Mouse (Mus musculus) stomach, postnatal 0 days (tissue): ENCODE results near the gene Rab8b. TPM values are rescaled to one million over a fixed set of nuclear protein-coding genes. Genes with fewer than 3 reads are reported as not detected.
A peak's percentile ranks its signal among the peaks of the same experiment; 100 is the strongest.

ENCODE experiments used
- ATAC-seq: fragments of 200-750 bp; cut with Nextera tagmentation; 2 replicates; pipeline ENCODE4 v1.8.0; 2017; ENCODE audit not compliant: low FRiP score, low TSS enrichment
- DNase-seq: peaks from one replicate; pipeline ENCODE4 v3.0.0-alpha.2; 2016; ENCODE audit warnings: low spot score
- H3K27ac ChIP-seq: fragments of 300-500 bp; sonication (generic); replicated peaks from 2 replicates; pipeline ENCODE4 v1.5.1; 2014; ENCODE audit warnings: mild to moderate bottlenecking, control low read depth
- H3K27me3 ChIP-seq: fragments of 300-500 bp; sonication (generic); 2 replicates; pipeline ENCODE4 v1.6.1; 2014; ENCODE audit warnings: low read length; ENCODE audit not compliant: control insufficient read depth, insufficient read depth
- H3K36me3 ChIP-seq: fragments of 300-500 bp; sonication (generic); 2 replicates; pipeline ENCODE4 v1.6.1; 2014; ENCODE audit warnings: low read length, mixed read lengths; ENCODE audit not compliant: control insufficient read depth, insufficient read depth
- H3K4me1 ChIP-seq: fragments of 300-500 bp; sonication (generic); replicated peaks from 2 replicates; pipeline ENCODE4 v1.6.1; 2014; ENCODE audit warnings: antibody characterized with exemption; ENCODE audit not compliant: control insufficient read depth, insufficient read depth
- H3K4me2 ChIP-seq: fragments of 300-500 bp; sonication (generic); replicated peaks from 2 replicates; pipeline ENCODE4 v1.6.1; 2014; ENCODE audit warnings: low read depth, mild to moderate bottlenecking, control low read depth, moderate library complexity
- H3K4me3 ChIP-seq: fragments of 300-500 bp; sonication (generic); 2 replicates; pipeline ENCODE4 v1.5.1; 2014; ENCODE audit warnings: low read depth, low read length, control low read depth
- H3K9ac ChIP-seq: fragments of 300-500 bp; sonication (generic); 2 replicates; pipeline ENCODE4 v1.6.1; 2014; ENCODE audit warnings: mild to moderate bottlenecking, low read length, control low read depth, mixed read lengths
- H3K9me3 ChIP-seq: fragments of 300-500 bp; sonication (generic); 2 replicates; pipeline ENCODE4 v1.6.1; 2016; ENCODE audit warnings: low read length; ENCODE audit not compliant: control insufficient read depth
- CTCF ChIP-seq: IDR thresholded peaks from 2 replicates; pipeline ENCODE4 v1.5.1; 2016; ENCODE audit warnings: antibody characterized with exemption, low read depth, mild to moderate bottlenecking, moderate library complexity
- EP300 ChIP-seq: optimal IDR thresholded peaks from 2 replicates; pipeline ENCODE3; 2016; ENCODE audit warnings: antibody characterized with exemption
- WGBS: fragments of 180-500 bp; shearing (Covaris S2); extraction: QIAGEN DNeasy Blood & Tissue Kit; methylation state at CpG from one replicate; pipeline ENCODE4 v1.1.7; 2014; 5-methylcytosine and 5-hydroxymethylcytosine counted together
- polyA plus RNA-seq: library from polyadenylated mRNA; unstranded; fragments of >200 nt; fragmentation: Nextera tagmentation; extraction: Ambion mirVana; gene quantifications from 2 replicates; pipeline ENCODE4 v1.2.1, GENCODE M21; 2015

The Rab8b gene
- polyA plus RNA-seq, 1 experiment from 2014 or later = 9.4 TPM

- peak; percentile 99 for DNase-seq
- TF ChIP-seq CTCF (peak; percentile 20), EP300 (no peak)
- no peaks in the 10 kb centered on the region for H3K9me3 ChIP-seq
- peak within 1 kb of the TSS; percentile 59 for H3K9ac ChIP-seq
- peak; percentile 99 for ATAC-seq
- no peaks in the 10 kb centered on the region for H3K36me3 ChIP-seq
- H3K27ac ChIP-seq = peak within 1 kb of the TSS; percentile 95
- H3K27me3 ChIP-seq = no peaks in the 10 kb centered on the region
- H3K4me2 ChIP-seq = peak within 1 kb of the TSS; percentile 81
- whole genome bisulfite sequencing = under 1% methylated on average over 42 of the region's 42 CpGs
- peak within 1 kb of the TSS; percentile 65 for H3K4me3 ChIP-seq
- no peaks in the 10 kb centered on the region for H3K4me1 ChIP-seq
Observed at GRCm38 (mm10) chr9:66795464-66796324, 123.8 kb downstream of the Rab8b start, which contains the start of gene Aph1b. Gene Aph1b (minus strand): TSS chr9:66795490.

GRCm38 (mm10) chr9:66794629-66795463, 124.6 kb downstream of the Rab8b start:
- peak overlapping the region; percentile 81 for H3K4me2 ChIP-seq
- H3K36me3 ChIP-seq = no peaks in the 10 kb centered on the region
- 2% methylated on average over 41 of the region's 43 CpGs for WGBS
- no peak for DNase-seq
- H3K27ac ChIP-seq = peak overlapping the region; percentile 95
- peak overlapping the region; percentile 65 for H3K4me3 ChIP-seq
- TF ChIP-seq EP300 = peak; percentile 60
- no peak; the same call in 1 of the 2 replicates for TF ChIP-seq CTCF
- no peaks in the 10 kb centered on the region for H3K27me3 ChIP-seq
- H3K9ac ChIP-seq = peak overlapping the region; percentile 59
- no peaks in the 10 kb centered on the region for H3K9me3 ChIP-seq
- no peaks in the 10 kb centered on the region for H3K4me1 ChIP-seq
- peak; percentile 7; the same call in 1 of the 2 replicates for ATAC-seq

Other genes with a start within 250 kb of the Rab8b start
- 11.1 and 11.3 TPM in 2 replicates for gene Car12, start 206.0 kb downstream of the Rab8b start, polyA plus RNA-seq
- gene Aph1b, start 124.2 kb downstream of the Rab8b start, polyA plus RNA-seq = 6.4 and 7.3 TPM in 2 replicates
- gene Gm10647, start 122.6 kb downstream of the Rab8b start, polyA plus RNA-seq = 0.12 and 0.23 TPM in 2 replicates
- gene Aph1c, start 85.0 kb downstream of the Rab8b start, polyA plus RNA-seq = 3.0 and 3.2 TPM in 2 replicates
- gene Rps27l, start 26.4 kb upstream of the Rab8b start, polyA plus RNA-seq = 768 and 843 TPM in 2 replicates
- gene Lactb, start 55.8 kb upstream of the Rab8b start, polyA plus RNA-seq = 11.8 and 12.2 TPM in 2 replicates
- 1,738 and 2,538 TPM in 2 replicates for gene Tpm1, start 129.7 kb upstream of the Rab8b start, polyA plus RNA-seq